Mouse (Mus musculus): ENCODE data around the gene Frem2. TPM values are rescaled to one million over a fixed set of nuclear protein-coding genes. Genes with fewer than 3 reads are reported as not detected.

The Frem2 gene
- total RNA-seq, 2 experiments from 2014 or later: 2.0 to 2.1 TPM

DNA sequence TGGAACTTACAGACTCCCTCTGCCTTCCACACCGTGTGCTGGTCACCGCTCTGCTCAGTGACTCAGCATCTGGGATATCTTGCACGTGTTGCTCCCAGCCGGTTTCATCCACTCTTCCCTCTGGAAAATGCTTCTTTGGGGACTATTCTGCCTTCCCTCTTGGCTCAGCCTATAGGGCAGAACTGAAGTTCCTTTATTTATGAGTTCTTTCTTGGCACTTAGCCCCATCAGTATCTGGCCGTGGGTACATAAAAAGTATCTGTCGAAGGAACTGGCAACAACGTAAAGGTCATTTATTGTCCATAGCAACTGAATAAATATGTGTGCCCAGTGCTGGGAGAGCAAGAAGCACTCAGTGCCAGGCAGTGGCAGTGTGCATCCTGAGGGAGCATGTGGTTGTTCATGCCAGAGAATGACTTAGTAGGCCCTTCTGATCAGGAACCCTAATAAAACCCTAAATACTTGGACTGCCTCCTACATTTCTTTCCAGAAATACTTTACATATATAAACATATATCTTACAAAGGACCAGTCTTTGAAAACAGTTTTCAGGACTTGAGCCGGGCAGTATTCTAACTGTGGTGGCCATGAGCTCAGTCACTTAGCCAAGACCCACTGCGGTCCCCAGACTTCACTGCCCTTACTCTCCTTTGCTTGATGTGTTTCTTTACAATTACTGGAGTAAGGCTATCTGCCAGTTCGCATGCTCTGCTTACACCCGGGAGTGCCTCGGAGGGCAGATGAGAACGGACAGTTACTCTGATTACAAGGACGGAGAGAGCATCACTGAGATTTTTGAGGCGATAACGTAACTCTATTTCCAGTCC, 99.6 kb downstream of the Frem2 start:
- no peak for DNase-seq (ENCODE audit: low spot score in 2 of 2)

DNA sequence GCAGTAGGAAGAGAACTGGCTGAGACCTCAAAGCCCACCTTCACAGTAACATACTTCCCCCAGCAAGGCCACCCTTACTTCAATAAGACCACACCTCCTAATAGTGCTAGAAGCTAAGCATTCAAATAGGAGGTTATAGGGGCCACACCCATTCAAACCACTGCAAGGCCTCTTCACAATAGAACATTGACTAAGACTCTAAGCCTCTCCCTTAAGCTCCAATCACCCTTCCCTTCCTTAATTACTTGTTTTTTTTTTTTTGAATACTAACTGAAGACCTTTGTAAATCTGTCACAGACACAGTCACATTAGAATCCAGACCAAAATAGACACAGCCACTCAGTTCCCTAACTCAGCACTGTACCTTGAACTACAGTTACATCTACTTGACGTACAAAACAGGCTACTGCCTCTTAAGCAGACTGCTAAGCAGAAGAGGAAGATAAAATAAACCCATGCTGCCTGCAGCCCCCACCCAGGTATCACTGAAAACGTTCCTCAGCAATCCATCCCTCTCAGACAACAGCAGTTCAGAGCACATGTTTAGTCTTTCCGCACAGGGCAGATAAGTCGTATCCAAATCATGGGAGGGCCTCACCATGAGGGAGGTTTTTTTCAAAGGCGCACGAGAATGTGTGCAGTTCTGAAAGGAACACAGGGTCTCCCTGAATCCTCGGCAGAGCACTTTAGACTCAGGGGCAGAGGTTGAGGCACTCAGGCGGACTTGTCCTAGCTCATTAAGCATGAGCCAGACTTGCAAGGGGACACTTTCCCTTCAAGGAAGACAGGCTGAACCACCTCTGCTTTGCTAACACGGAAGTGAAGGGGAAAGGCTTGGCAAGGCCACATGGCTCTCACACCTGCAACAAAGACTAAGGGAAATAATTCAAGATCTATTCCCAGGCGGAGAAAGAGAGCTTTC, 101.9 kb downstream of the Frem2 start:
- DNase-seq (ENCODE audit: low spot score in 2 of 2): no peak

DNA sequence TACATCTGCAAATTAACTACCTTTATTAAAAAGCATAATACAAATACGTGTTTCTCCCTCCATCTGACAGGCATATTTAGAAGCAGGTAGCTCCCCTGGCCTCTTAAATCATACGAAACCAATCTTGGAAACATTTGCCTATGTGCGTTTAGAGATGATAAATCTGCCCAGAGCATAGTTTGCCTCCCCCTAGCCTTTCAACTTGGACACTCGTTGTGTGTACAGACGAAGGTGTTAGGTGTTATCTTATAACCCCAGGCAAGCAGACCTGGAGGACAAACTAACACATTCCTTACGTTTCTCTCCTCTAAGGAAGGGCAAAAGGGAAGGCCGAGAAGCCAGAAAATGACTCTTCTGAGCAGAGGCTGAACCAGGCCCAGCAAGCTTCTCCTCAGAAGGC, 104.5 kb downstream of the Frem2 start:
- no peak for DNase-seq (ENCODE audit: low spot score in 2 of 2)

DNA sequence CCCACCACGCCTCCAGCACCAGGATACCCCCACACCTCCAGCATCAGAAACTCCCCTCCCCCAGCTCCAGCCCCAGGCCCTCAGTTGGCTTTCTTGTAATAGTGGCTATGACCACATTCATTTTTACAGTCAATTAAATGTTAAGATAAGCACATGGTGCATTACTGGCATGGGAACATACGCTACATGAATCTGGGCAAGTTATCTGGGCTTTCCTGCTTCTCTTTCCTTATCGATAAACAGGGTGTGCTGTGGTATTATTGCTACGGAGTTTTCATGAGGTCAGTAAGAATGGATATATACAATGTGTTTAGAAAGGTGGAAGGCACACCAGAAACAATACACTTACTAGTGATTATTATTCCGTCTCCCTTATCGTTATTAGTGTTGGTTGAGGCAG, 125.1 kb downstream of the Frem2 start:
- DNase-seq (ENCODE audit: low spot score in 2 of 2): no peak

DNA sequence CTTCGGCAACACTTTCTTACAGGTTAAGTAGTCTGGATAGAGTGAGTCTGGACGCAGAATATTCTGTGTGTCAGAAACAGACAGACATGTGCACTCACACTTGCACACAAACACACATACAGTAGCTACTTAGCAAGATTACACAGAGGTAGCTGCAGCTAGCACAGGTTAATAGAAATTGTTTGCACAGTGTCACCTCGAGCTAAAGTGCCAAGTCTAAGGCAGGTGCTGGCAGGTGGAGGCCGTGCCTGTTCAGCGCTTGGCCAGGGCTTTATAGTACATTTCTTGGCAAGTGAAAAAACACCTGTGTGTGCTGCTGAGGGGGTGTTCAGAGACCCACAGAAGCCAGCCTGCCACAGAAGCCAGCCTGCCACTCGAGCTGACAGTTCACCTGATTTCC, 126.8 kb downstream of the Frem2 start:
- DNase-seq (ENCODE audit: low spot score in 2 of 2): no peak

DNA sequence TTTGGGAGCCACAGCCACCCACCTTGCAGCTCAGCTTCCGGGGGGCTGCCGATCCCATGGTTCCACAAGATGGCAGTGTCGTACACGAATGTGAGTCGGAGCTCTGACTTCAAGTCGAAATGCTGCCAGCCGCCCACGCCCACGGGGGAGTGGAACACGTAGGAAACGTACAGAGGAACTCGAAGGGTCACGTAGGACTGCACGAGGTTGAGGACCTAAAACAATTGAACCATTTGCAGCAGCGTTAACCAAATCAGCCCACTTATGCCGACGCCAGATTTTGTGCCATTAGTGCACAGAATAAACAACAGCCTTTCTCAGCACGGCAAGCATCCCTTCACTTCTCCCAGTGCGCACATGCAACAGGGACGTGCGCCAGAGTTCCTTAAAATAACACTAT, 131.4 kb downstream of the Frem2 start:
- DNase-seq (ENCODE audit: low spot score in 2 of 2): peak; percentile 74 to 93

DNA sequence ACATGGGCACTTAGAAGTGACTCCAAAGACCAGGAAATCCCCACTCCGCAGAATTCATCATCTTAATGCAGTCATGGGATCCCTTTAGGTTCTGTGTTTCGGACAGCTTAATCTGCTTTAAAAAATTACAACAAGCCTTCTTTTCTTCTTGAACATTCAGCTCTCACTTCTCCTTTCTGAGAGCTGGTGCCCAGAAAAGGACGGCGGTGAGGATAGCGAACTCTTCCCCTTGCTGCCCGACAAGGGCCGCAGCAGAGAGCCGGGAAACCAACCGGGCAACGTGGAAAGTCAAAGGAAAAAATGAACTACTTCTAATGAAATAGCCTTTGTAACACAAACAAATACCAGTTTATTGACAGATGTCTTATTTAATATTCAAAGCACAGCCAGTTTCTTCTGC, 134.4 kb downstream of the Frem2 start:
- DNase-seq (ENCODE audit: low spot score in 2 of 2): no peak

DNA sequence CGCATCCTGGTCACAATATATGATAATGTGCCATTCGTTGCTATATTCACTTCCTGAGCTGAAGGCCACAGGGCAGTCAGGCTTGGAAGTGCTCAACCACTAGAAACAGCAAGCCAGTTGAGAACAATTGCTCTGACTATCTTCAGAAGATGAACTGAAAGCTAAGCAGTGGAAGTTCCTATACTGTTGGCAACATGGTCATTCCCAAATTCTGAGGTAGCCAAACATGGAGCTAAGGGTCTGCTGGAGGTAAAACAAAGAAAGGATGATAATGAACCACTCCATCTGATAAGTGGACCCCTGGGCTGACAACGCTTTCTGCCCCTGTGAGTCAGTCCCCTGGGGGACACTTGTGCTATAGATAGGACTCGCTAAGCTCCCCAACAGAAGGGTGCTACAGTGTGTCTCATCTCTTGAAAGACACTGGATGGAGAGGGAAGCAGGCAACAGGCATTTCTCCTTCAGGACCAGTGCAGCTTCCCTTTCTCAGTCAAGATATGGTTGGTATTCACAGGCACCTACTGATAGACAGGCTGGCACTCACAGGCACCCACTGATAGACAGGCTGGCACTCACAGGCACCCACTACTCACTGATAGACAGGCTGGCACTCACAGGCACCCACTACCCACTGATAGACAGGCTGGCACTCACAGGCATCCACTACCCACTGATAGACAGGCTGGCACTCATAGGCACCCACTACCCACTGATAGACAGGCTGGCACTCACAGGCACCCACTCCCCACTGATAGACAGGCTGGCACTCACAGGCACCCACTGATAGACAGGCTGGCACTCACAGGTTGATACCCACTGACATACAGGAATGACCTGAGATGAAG, 142.7 kb downstream of the Frem2 start:
- no peak for DNase-seq (ENCODE audit: low spot score in 2 of 2)

DNA sequence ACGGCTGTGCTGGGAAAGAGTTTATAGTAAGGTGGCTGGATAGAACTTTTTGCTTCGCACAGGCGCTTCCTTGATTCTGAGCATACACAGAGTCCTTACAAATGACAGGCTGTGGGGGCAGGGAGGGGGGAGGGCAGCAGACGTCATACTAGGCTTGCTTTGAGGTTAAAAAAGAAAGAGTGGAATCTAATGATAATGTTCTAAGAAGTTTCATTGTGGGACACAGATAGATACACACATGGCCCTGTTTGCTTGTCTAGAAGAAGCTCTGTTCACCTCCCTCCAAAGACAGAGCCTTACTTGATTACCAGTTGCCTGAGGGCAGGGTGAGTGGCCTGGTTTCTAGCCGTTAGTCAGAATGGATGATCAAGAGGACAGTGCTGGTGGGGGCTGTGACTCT, 144.1 kb downstream of the Frem2 start:
- DNase-seq (ENCODE audit: low spot score in 2 of 2): no peak

DNA sequence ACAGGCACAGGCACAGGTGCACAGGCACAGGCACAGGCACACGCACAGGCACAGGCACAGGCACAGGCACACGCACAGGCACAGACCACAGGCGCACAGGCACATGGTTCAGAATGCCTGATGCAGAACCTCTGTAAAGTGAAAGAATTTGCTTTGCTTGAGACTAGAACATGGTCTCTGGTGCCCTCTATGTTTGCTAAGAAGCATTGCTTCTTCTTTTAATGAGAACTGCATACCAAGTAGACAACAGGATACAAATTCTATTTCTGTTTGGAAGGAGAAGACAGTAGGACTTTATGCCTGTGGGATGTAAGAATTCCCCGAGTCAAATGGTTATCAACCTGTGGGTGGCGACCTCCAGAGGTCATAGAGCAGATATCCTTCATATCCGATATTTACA, 154.7 kb downstream of the Frem2 start:
- DNase-seq (ENCODE audit: low spot score in 2 of 2): no peak

DNA sequence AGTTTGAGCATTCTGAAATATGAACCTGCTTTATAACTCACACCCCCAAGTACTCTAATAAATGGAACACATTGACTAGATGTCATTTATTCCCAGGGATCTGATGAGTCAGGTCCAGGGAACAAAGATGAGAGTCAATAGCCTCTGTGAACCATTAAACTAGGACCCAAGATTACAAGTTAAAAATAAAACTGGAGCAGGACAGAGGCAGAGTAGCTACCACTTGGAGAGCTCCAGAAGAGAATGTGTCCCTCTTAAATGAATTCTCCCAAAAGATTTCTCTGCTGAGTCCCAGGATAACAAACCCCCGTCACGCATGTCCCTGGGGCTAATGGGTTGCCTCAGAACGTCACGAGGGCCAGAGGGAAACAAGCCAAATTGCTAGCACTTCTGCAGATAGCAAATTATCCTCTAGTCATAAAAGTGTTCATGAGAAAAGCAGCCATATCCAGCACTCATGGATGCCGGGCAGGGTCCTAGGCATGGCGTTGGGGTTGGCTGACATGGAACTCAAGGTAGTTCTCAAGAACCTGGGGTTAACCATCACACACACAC, 158.7 kb downstream of the Frem2 start:
- DNase-seq (ENCODE audit: low spot score in 2 of 2): no peak

DNA sequence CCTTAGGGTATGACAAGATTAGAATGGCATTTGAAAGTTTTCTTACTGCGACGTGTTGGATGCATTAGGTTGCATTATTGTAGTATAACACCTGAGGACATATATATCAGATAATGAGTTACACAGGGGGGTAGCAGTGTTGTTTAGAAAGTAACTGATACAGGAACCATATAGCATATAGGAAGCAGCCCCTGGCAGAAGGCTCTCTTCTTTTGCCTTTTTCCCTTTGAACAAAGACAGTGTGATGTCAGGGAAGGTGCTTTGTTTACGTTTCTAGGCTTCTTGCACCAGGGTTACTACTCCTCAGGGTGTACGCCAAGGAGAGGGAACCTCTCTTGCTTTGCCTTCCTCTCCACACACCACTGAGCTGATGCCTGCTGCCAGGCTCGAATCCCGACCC, 168.8 kb downstream of the Frem2 start, which contains the start of gene Stoml3:
Gene Stoml3 (plus strand): TSS at position 301 of the 400 bp plus-strand sequence.
- DNase-seq (ENCODE audit: low spot score in 2 of 2): no peak

DNA sequence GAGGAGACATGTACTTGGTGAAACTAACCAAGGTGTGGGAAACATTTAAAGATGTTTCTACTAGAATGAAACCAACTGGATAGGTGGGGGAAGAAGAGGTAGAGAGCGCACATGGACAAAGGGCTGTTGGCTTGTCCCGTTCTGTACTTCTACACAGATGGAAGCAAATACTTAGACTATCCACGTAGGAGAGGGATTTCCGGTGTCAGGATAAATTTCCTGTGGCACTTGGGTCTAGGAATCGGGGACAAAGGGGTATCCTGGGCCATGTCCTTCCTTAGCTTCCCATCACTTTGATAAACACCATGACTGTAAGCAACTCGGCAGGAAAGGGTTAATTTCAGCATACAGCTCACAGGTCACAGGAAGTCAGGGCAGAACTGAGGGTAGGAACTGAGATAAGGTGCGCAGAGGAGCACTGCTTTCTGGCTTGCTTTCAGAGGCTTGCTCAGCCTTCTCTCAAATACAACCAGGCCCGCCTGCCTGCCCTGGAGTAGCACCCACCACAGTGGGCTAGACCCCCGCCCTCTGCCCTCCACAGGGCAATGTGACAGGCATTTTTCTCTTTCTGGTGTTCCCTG, 170.1 kb downstream of the Frem2 start:
- DNase-seq (ENCODE audit: low spot score in 2 of 2): no peak

DNA sequence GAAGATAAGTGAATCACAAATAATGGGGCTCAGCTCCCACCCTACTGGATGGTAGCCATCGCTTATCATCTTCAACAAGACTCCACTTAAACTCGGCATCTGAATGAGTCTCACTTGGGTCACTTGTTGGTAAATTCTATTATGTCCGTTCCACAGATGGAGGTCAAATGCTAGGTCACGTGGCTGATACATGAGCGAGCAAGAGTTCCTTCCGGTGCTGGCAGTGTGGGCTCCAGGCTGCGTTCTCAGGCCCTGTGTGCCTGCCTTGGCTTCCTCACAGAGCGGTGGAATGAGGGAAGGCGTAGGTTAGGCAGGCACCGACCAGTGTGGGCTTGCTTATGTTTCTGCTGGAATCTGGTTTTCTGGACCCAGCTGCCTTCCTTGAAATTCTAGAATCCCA, 170.6 kb downstream of the Frem2 start:
- DNase-seq (ENCODE audit: low spot score in 2 of 2): no peak

DNA sequence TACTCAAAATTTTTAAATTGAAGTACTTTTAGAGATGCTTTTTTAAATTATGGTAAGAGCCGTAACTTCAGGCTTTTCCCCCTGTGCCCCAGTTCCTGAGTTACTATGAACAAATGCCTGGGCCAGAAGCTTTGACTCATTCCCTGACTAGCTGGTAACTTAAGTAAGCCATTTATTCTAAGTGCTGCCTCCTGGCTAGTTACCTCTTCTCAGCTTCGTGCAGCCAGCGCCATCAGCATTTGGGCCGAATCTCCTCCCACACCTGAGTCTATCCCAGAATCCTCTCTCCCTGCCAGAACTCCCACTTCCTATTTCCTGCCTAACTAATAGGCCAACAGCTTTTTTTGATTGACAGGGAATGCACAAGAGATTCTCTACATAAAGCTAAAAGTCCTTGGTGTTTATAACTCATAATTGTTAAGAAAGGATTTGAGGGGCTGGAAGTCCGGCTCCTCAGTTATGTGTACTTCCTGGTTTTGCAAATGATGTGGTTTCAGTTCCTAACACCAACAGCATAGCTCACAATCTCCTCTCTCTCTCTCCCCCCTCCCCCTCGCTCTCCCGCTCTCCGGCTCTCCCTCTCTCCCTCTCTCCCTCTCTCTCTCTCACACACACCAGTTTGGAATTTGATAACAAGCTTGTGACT, 173.6 kb downstream of the Frem2 start:
- DNase-seq (ENCODE audit: low spot score in 2 of 2): no peak

DNA sequence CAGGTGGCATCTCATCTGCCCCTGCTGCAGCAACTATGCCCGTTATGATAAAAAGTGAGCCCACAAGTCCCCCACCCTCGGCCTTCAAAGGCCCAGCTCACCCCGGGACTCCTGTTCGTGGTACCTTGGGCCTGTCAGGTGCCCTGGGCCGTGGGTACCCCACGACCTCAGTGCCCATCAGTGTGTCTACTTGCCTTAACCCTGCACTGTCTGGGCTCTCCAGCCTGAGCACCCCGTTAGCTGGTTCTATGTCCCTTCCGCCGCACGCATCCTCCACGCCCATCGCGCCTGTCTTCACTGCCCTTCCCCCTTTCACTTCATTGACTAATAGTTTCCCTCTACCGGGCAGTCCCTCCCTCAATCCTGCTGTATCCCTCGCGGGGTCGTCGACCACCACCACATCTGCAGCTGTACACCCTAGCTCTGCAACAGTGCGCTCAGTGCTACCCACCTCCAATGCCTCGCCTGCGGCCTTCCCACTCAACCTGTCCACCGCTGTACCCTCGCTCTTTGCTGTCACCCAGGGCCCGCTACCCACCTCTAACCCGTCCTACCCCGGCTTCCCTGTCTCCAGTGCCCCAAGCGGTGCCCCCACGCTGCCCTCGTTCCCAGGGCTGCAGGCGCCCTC, 178.6 kb downstream of the Frem2 start:
- DNase-seq (ENCODE audit: low spot score in 2 of 2): no peak

DNA sequence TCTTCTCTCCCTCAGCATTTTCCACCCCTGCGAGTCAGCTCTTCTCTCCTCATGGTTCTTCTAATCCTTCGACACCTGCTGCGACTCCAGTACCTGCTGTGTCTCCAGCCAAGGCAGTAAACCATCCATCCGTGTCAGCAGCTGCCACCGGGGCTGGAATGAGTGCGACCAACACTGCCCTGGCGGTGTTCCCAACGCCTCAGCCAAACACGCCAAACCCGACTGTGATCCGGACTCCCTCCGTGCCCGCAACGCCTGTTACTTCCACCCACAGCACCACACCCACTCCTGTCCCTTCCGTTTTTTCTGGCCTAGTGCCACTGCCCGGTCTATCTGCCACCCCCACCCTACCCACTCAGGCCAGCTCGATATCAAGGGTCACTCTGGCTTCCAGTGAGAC, 179.7 kb downstream of the Frem2 start:
- no peak for DNase-seq (ENCODE audit: low spot score in 2 of 2)

DNA sequence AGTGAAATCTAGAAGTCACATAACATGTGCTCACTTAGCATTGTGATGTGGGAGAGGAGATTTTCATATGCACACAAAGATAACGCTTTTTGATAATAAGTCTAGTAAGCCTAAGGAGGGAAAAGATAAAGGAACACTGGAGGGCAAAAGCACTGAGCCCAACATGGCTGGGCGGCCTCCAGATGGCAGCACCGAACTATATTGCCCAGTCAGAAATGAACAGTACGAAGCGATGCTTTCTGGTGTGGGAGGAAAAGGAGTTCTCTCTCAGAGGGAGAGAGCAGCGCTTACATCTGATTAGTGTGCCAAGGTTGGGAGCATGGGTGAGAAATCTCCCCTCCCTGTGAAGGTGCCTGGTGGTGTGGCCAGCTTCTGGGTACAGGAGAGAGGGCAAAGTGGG, 181.3 kb downstream of the Frem2 start:
- DNase-seq (ENCODE audit: low spot score in 2 of 2): peak in 1 of 2 experiments; percentile 50

DNA sequence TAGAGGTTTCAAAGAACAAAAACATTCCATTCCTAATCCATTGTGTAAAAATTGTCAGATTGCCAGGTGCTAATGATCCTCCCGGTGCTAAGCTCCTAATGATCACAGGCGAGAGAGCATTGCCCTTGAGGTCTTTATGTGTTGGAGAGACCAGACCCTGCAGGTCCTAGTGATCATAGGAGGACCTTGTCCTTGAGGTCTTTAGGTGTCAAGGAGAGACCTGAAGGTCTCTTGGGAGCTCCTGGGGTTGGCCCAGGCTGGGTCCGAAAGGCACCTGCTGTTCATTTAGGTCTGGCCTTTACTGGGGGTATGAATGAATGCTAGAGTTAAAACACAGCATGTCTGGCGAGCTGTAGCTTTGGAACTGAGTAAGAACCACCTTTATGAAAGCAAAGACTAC, 183.0 kb downstream of the Frem2 start:
- no peak for DNase-seq (ENCODE audit: low spot score in 2 of 2)

DNA sequence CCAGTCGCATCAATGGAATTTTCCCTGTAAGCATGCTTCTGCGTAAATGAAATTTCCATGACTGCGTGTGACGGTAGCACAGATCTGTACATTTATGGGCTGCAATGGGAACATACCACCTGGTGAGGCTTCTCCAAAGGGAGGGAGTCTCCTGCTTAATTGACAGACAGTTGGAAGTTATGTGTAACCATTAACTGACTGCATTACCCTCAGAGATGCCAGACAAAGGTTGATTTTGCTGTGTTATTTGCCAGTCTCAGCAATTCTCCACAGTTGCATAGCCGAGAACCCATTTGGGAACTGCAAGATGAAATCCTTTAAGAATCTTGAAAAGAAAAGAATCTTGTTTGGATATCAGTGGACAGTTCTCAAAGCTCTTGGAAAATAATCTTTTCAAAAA, 185.1 kb downstream of the Frem2 start:
- DNase-seq (ENCODE audit: low spot score in 2 of 2): no peak
